Mouse (Mus musculus): ENCODE results near the gene Ccl20. TPM values are rescaled to one million over a fixed set of nuclear protein-coding genes. Genes with fewer than 3 reads are reported as not detected.

Ccl20 gene
- not detected in 2 replicates for polyA plus RNA-seq (2015; fragmentation: Nextera tagmentation; extraction: Ambion mirVana)

DNA sequence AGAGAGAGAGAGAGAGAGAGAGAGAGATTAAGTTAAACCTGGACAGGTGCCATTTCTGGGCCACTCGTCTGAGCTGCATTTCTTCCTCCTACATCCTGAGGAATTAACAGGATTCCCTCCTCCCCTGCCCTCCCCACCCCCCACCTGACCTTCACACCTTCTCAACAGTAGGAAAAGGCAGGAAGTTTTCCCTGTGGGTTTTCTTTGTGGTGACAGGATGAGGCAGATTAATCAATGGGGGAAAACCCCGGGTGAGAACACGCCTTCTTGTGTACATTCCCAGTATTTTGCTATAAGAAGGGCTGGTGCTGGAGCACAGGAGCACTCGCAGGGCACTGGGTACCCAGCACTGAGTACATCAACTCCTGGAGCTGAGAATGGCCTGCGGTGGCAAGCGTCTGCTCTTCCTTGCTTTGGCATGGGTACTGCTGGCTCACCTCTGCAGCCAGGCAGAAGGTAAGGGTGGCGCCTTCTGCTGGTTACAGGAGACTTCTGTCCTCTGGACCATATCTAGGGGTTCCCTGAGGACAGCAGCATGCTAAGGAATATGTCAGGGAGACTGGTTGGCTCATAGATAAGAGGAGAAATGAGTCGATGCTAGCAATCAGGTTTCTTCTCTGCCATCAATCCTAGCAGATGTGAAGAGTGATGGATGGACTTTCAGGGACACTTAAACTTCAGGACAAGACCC is at the start of gene Ccl20:
TSS of gene Ccl20 (plus strand) at position 320 of the 691 bp plus-strand sequence.
- H3K27ac ChIP-seq (replicated peaks), result no peak within 1 kb of the TSS
- no peak within 1 kb of the TSS for H3K4me2 ChIP-seq
- 24% methylated on average over 8 of the region's 8 CpGs for WGBS (ENCODE audit: insufficient replicate concordance)
- H3K9me3 ChIP-seq (replicated peaks), result no peaks in the 10 kb centered on the region
- no peak within 1 kb of the TSS for H3K4me3 ChIP-seq (replicated peaks)
- H3K36me3 ChIP-seq (replicated peaks), result no peaks in the 10 kb centered on the region
- no peak for ATAC-seq (ENCODE audit: insufficient read depth)
- H3K4me1 ChIP-seq (replicated peaks), result no peaks in the 10 kb centered on the region
- H3K9ac ChIP-seq, result no peak within 1 kb of the TSS
- no peaks in the 10 kb centered on the region for H3K27me3 ChIP-seq

DNA sequence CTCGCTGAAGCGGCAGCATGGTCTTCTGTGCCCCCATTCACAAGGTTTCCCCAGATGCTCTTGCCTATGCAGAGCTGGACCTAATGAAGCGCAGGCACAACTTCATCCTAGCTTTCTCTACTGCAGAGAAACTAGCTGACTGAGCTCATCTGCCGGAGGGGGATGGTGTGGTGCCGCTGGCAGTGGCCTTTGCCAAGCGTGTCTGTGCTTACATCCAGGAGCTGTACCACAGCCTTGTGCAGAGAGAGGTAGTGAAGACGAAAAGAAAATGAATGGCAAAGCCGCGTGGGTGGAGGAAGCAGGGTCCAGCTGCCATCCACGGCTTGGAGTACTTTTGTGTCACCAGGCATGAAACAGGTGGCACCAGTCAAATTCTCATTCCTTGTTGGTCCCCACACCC is 49.4 kb upstream of the Ccl20 start:
- H3K4me2 ChIP-seq, result no peak overlapping the region
- no peaks in the 10 kb centered on the region for H3K36me3 ChIP-seq (replicated peaks)
- no peak overlapping the region for H3K9ac ChIP-seq
- no peaks in the 10 kb centered on the region for H3K9me3 ChIP-seq (replicated peaks)
- no peak overlapping the region for H3K27ac ChIP-seq (replicated peaks)
- WGBS (ENCODE audit: insufficient replicate concordance), result 69% methylated on average over 10 of the region's 10 CpGs
- ATAC-seq (ENCODE audit: insufficient read depth), result no peak
- no peaks in the 10 kb centered on the region for H3K4me1 ChIP-seq (replicated peaks)
- H3K4me3 ChIP-seq (replicated peaks), result no peak overlapping the region
- H3K27me3 ChIP-seq, result no peaks in the 10 kb centered on the region

GRCm38 (mm10) chr1:83075526-83076189 is 40.9 kb upstream of the Ccl20 start:
- WGBS (ENCODE audit: insufficient replicate concordance), result 29% methylated on average over 15 of the region's 15 CpGs
- H3K4me2 ChIP-seq, result no peak overlapping the region
- no peaks in the 10 kb centered on the region for H3K4me1 ChIP-seq (replicated peaks)
- H3K27me3 ChIP-seq, result no peaks in the 10 kb centered on the region
- no peak overlapping the region for H3K4me3 ChIP-seq (replicated peaks)
- H3K9me3 ChIP-seq (replicated peaks), result no peaks in the 10 kb centered on the region
- no peak overlapping the region for H3K27ac ChIP-seq (replicated peaks)
- no peak overlapping the region for H3K9ac ChIP-seq
- no peak for ATAC-seq (ENCODE audit: insufficient read depth)
- no peaks in the 10 kb centered on the region for H3K36me3 ChIP-seq (replicated peaks)

GRCm38 (mm10) chr1:83076190-83076917 is 40.2 kb upstream of the Ccl20 start:
- Histone ChIP-seq H3K9me3 (replicated peaks) (no peaks in the 10 kb centered on the region), H3K4me1 (replicated peaks) (no peaks in the 10 kb centered on the region), H3K27me3 (no peaks in the 10 kb centered on the region), H3K27ac (replicated peaks) (no peak overlapping the region), H3K9ac (no peak overlapping the region), H3K4me2 (no peak overlapping the region), H3K36me3 (replicated peaks) (no peaks in the 10 kb centered on the region), H3K4me3 (replicated peaks) (no peak overlapping the region)
- WGBS (ENCODE audit: insufficient replicate concordance), result 34% methylated on average over 11 of the region's 11 CpGs
- ATAC-seq (ENCODE audit: insufficient read depth), result no peak

DNA sequence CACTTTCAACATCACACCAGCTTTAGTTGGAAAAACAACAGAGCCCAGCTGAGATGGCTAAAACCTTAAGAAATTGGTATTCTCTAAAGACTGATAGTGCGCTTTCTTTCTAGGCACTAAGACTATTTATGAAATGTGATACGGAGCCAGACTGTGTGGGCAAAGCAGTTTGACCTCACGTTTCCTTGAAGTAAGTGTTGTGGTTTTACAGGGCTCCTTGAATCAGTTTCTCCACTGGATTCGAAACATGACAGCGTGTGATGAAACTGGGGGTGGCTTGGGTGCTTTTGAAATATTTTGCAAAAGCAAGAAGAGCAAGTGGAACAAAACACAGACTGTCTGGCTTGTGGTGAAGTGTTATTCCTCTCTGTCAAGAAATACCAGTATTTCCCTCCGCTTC is 39.5 kb upstream of the Ccl20 start:
- Histone ChIP-seq H3K4me2 (no peak overlapping the region), H3K9ac (no peak overlapping the region), H3K9me3 (replicated peaks) (no peaks in the 10 kb centered on the region), H3K27me3 (no peaks in the 10 kb centered on the region), H3K27ac (replicated peaks) (no peak overlapping the region), H3K36me3 (replicated peaks) (no peaks in the 10 kb centered on the region), H3K4me3 (replicated peaks) (no peak overlapping the region), H3K4me1 (replicated peaks) (no peaks in the 10 kb centered on the region)
- no peak for ATAC-seq (ENCODE audit: insufficient read depth)
- 46% methylated on average over 6 of the region's 6 CpGs for WGBS (ENCODE audit: insufficient replicate concordance)

DNA sequence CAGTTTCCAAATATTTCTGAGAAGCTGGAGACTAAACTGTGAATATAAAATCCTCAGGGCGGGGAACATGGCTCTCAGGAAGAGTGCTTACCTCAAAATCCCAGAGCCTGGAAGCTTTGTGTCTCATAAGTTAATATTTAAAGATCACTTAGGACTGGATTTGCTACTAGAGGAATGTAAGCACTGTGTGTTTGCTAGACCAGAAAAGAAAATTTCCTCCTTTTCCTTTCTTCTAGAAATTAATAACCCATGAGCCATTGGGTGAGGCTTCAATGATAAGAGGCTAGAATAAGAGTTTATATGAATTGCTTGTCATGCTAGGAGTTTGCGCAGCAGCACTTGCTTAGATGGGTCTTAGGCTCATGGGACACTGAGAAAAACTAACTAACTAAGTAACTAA is 31.8 kb upstream of the Ccl20 start:
- Histone ChIP-seq H3K27me3 (no peaks in the 10 kb centered on the region), H3K36me3 (replicated peaks) (no peaks in the 10 kb centered on the region), H3K9me3 (replicated peaks) (no peaks in the 10 kb centered on the region), H3K4me3 (replicated peaks) (no peak overlapping the region), H3K9ac (no peak overlapping the region), H3K27ac (replicated peaks) (no peak overlapping the region), H3K4me1 (replicated peaks) (no peaks in the 10 kb centered on the region), H3K4me2 (no peak overlapping the region)
- no peak for ATAC-seq (ENCODE audit: insufficient read depth)
- 66% methylated on average over 2 of the region's 2 CpGs for WGBS (ENCODE audit: insufficient replicate concordance)

DNA sequence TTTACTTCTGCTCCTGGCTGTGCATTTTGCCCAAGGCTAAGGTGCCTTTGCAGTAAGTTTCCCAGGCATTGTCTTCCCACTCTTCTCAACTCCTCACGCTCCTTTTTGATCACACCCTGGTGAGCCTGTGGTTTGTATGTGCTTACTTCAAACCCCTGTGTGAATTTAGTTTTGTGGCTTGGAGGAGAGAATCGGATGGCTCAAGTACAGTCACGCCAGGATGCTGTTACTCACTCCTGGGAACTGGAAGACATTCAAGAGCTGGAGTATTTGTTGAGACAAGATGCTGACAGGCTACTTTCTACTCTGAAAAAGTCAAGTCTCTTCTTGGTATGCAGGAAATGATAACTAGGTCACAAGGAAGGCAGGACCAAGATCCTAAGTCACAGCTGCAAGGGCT is 25.3 kb upstream of the Ccl20 start:
- H3K4me2 ChIP-seq, result no peak overlapping the region
- no peak overlapping the region for H3K4me3 ChIP-seq (replicated peaks)
- H3K9ac ChIP-seq, result no peak overlapping the region
- 46% methylated on average over 3 of the region's 3 CpGs for WGBS (ENCODE audit: insufficient replicate concordance)
- H3K4me1 ChIP-seq (replicated peaks), result no peaks in the 10 kb centered on the region
- no peak overlapping the region for H3K27ac ChIP-seq (replicated peaks)
- ATAC-seq (ENCODE audit: insufficient read depth), result no peak
- no peaks in the 10 kb centered on the region for H3K9me3 ChIP-seq (replicated peaks)
- H3K27me3 ChIP-seq, result no peaks in the 10 kb centered on the region
- no peaks in the 10 kb centered on the region for H3K36me3 ChIP-seq (replicated peaks)

DNA sequence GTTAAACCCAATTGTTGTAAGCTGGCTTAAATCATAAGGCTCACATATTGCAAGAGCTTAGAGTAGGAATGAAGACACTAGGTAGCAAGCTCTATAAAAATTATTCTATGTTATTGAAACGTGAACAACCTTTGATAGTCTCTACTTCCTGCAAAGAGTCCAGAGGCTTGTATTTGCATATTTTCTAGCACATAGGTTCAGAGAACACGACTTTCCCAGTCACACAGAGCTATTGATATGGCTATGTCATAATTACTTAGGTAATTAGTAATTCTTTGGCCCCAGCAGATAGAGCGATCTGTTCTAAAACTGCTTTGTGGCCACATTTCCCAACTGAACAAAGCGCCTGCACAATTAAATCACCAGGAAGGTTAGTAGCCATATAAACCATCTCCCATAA is 19.6 kb upstream of the Ccl20 start:
- 61% methylated on average over 4 of the region's 4 CpGs for WGBS (ENCODE audit: insufficient replicate concordance)
- no peak overlapping the region for H3K27ac ChIP-seq (replicated peaks)
- no peak for ATAC-seq (ENCODE audit: insufficient read depth)

DNA sequence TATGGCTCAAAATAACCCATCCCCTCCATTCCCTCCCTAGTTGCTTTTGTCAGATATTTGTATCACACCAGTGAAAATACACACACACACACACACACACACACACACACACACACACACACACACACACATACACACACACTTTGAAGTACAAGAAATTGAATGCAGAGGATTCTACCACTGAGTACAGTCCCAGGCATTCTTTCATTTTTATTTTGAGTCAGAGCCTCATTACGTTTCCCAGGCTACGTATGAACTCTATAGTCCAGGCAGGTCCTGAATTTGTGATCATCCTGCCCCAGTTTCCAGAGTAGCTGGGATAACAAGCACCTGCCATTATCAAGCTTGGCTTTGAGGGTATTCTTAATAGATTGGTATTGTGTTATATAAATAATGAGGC is 17.4 kb upstream of the Ccl20 start:
- no peak overlapping the region for H3K9ac ChIP-seq
- 65% methylated on average over 2 of the region's 2 CpGs for WGBS (ENCODE audit: insufficient replicate concordance)
- H3K4me1 ChIP-seq (replicated peaks), result no peaks in the 10 kb centered on the region
- no peaks in the 10 kb centered on the region for H3K9me3 ChIP-seq (replicated peaks)
- no peak for ATAC-seq (ENCODE audit: insufficient read depth)
- H3K4me2 ChIP-seq, result no peak overlapping the region
- no peaks in the 10 kb centered on the region for H3K36me3 ChIP-seq (replicated peaks)
- no peak overlapping the region for H3K4me3 ChIP-seq (replicated peaks)
- H3K27me3 ChIP-seq, result no peaks in the 10 kb centered on the region
- H3K27ac ChIP-seq (replicated peaks), result no peak overlapping the region

More for the DNA sequence above, 19.6 kb upstream of the Ccl20 start:
- Histone ChIP-seq H3K9me3 (replicated peaks) (no peaks in the 10 kb centered on the region), H3K36me3 (replicated peaks) (no peaks in the 10 kb centered on the region), H3K4me2 (no peak overlapping the region), H3K4me3 (replicated peaks) (no peak overlapping the region), H3K4me1 (replicated peaks) (no peaks in the 10 kb centered on the region), H3K9ac (no peak overlapping the region), H3K27me3 (no peaks in the 10 kb centered on the region)

GRCm38 (mm10) chr1:83099580-83100137 is 16.9 kb upstream of the Ccl20 start:
- Histone ChIP-seq H3K4me3 (replicated peaks) (no peak overlapping the region), H3K27ac (replicated peaks) (no peak overlapping the region), H3K9me3 (replicated peaks) (no peaks in the 10 kb centered on the region), H3K9ac (no peak overlapping the region), H3K36me3 (replicated peaks) (no peaks in the 10 kb centered on the region), H3K27me3 (no peaks in the 10 kb centered on the region), H3K4me2 (no peak overlapping the region), H3K4me1 (replicated peaks) (no peaks in the 10 kb centered on the region)
- no peak for ATAC-seq (ENCODE audit: insufficient read depth)
- WGBS (ENCODE audit: insufficient replicate concordance), result 51% methylated on average over 7 of the region's 7 CpGs

- no peak overlapping the region for H3K27ac ChIP-seq (replicated peaks)
- H3K36me3 ChIP-seq (replicated peaks), result no peaks in the 10 kb centered on the region
- no peak overlapping the region for H3K4me2 ChIP-seq
- H3K27me3 ChIP-seq, result no peaks in the 10 kb centered on the region
- H3K4me3 ChIP-seq (replicated peaks), result no peak overlapping the region
- H3K9me3 ChIP-seq (replicated peaks), result no peaks in the 10 kb centered on the region
- ATAC-seq (ENCODE audit: insufficient read depth), result no peak
- WGBS (ENCODE audit: insufficient replicate concordance), result 56% methylated on average over 3 of the region's 3 CpGs
- no peaks in the 10 kb centered on the region for H3K4me1 ChIP-seq (replicated peaks)
- H3K9ac ChIP-seq, result no peak overlapping the region
Measured at GRCm38 (mm10) chr1:83101891-83102290, 14.7 kb upstream of the Ccl20 start.

Measured in liver, embryonic 15.5 days (tissue).